Mouse (Mus musculus) brain, embryonic 14.5 days (tissue): Measurements from ENCODE around the gene Osbpl10.

Experiments used
- CTCF ChIP-seq: fragments of 200-500 bp; IDR thresholded peaks from 2 replicates; pipeline ENCODE4 v1.5.1; 2012; ENCODE audit warnings: inconsistent platforms, mild to moderate bottlenecking, moderate library complexity, borderline replicate concordance; ENCODE audit not compliant: insufficient read depth, insufficient read length; ENCODE audit errors: extremely low read depth
- POLR2A ChIP-seq: fragments of 200-500 bp; IDR thresholded peaks from 2 replicates; pipeline ENCODE4 v1.6.1; 2012; ENCODE audit warnings: mild to moderate bottlenecking, inconsistent platforms, borderline replicate concordance; ENCODE audit not compliant: poor library complexity, insufficient read depth, insufficient read length, severe bottlenecking; ENCODE audit errors: extremely low read depth

GRCm38 (mm10) chr9:114933037-114933722 is 45.2 kb upstream of the Osbpl10 start:
- TF ChIP-seq POLR2A = no peak
- no peak for TF ChIP-seq CTCF
